Mouse (Mus musculus) natural killer cell, adult 2 months (primary cell): ENCODE data around the gene Mapk10.

Source experiments
- DNase-seq, 2 experiments: peaks; one replicate each; pipeline ENCODE4 v3.0.0; 2022; ENCODE audit warnings: low spot score in 2 of 2

Mapk10 gene

GRCm38 (mm10) chr5:103050319-103050916, 160.7 kb downstream of the Mapk10 start:
- DNase-seq, result no peak

- DNase-seq, result no peak
Observed at GRCm38 (mm10) chr5:103048011-103048410, 163.1 kb downstream of the Mapk10 start.

GRCm38 (mm10) chr5:103037752-103038151, 173.4 kb downstream of the Mapk10 start:
- no peak for DNase-seq

- no peak for DNase-seq
Observed at GRCm38 (mm10) chr5:103028940-103029621, 182.1 kb downstream of the Mapk10 start.

GRCm38 (mm10) chr5:103022504-103023172, 188.5 kb downstream of the Mapk10 start:
- DNase-seq, result no peak

- DNase-seq, result no peak
Observed at GRCm38 (mm10) chr5:103021479-103021878, 189.7 kb downstream of the Mapk10 start.

GRCm38 (mm10) chr5:103020954-103021353, 190.2 kb downstream of the Mapk10 start:
- no peak for DNase-seq

- DNase-seq, result no peak
Observed at GRCm38 (mm10) chr5:103020127-103020526, 191.0 kb downstream of the Mapk10 start.

- DNase-seq, result no peak
Observed at GRCm38 (mm10) chr5:103017637-103018036, 193.5 kb downstream of the Mapk10 start.

- no peak for DNase-seq
Observed at GRCm38 (mm10) chr5:103014309-103014708, 196.8 kb downstream of the Mapk10 start.

- no peak for DNase-seq
Observed at GRCm38 (mm10) chr5:103008894-103009293, 202.2 kb downstream of the Mapk10 start.

GRCm38 (mm10) chr5:103002116-103002515, 209.0 kb downstream of the Mapk10 start:
- no peak for DNase-seq

- DNase-seq, result no peak
Observed at GRCm38 (mm10) chr5:103000572-103000971, 210.6 kb downstream of the Mapk10 start.

- no peak for DNase-seq
Observed at GRCm38 (mm10) chr5:102998524-102998923, 212.6 kb downstream of the Mapk10 start.

- no peak for DNase-seq
Observed at GRCm38 (mm10) chr5:102997907-102998306, 213.2 kb downstream of the Mapk10 start.

GRCm38 (mm10) chr5:102996331-102996730, 214.8 kb downstream of the Mapk10 start:
- no peak for DNase-seq

GRCm38 (mm10) chr5:102995928-102996327, 215.2 kb downstream of the Mapk10 start:
- DNase-seq, result no peak

GRCm38 (mm10) chr5:102993951-102994350, 217.2 kb downstream of the Mapk10 start:
- no peak for DNase-seq

- DNase-seq, result no peak
Observed at GRCm38 (mm10) chr5:102991691-102992090, 219.4 kb downstream of the Mapk10 start.

- no peak for DNase-seq
Observed at GRCm38 (mm10) chr5:102978382-102978781, 232.8 kb downstream of the Mapk10 start.

GRCm38 (mm10) chr5:102977138-102977537, 234.0 kb downstream of the Mapk10 start:
- no peak for DNase-seq

GRCm38 (mm10) chr5:102976540-102976939, 234.6 kb downstream of the Mapk10 start:
- DNase-seq, result no peak

GRCm38 (mm10) chr5:102974400-102974799, 236.7 kb downstream of the Mapk10 start:
- no peak for DNase-seq
